Mouse (Mus musculus) forebrain, embryonic 14.5 days (tissue): Measurements from ENCODE around the gene Ndufaf1. TPM values are rescaled to one million over a fixed set of nuclear protein-coding genes. Genes with fewer than 3 reads are reported as not detected.
A peak's percentile ranks its signal among the peaks of the same experiment; 100 is the strongest.

Experiments used
- ATAC-seq: fragments of 200-750 bp; cut with Nextera tagmentation; 2 replicates; pipeline ENCODE4 v1.8.0; 2017; ENCODE audit warnings: mild to moderate bottlenecking, moderate library complexity
- DNase-seq: peaks from one replicate; pipeline ENCODE4 v3.0.0-alpha.2; 2015; ENCODE audit warnings: low spot score
- H3K27ac ChIP-seq: fragments of 300-500 bp; sonication (generic); 2 replicates; pipeline ENCODE4 v1.5.1; 2014; ENCODE audit warnings: low read depth, mild to moderate bottlenecking, control low read depth, low read length, moderate library complexity
- H3K27me3 ChIP-seq: fragments of 300-500 bp; sonication (generic); replicated peaks from 2 replicates; pipeline ENCODE4 v1.6.1; 2014; ENCODE audit warnings: low read length, control low read depth, mixed read lengths; ENCODE audit not compliant: control insufficient read depth, insufficient read depth
- H3K36me3 ChIP-seq: fragments of 300-500 bp; sonication (generic); 2 replicates; pipeline ENCODE4 v1.6.1; 2014; ENCODE audit warnings: low read length, control low read depth; ENCODE audit not compliant: control insufficient read depth, insufficient read depth
- H3K4me1 ChIP-seq: fragments of 300-500 bp; sonication (generic); 2 replicates; pipeline ENCODE4 v1.6.1; 2014; ENCODE audit warnings: antibody characterized with exemption, low read length, control low read depth; ENCODE audit not compliant: control insufficient read depth, insufficient read depth
- H3K4me2 ChIP-seq: fragments of 300-500 bp; sonication (generic); 2 replicates; pipeline ENCODE4 v1.6.1; 2014; ENCODE audit warnings: mild to moderate bottlenecking, control low read depth, low read length
- H3K4me3 ChIP-seq: fragments of 300-500 bp; sonication (generic); 2 replicates; pipeline ENCODE4 v1.5.1; 2014; ENCODE audit warnings: low read depth, low read length, control low read depth
- H3K9ac ChIP-seq: fragments of 300-500 bp; sonication (generic); 2 replicates; pipeline ENCODE4 v1.6.1; 2014; ENCODE audit warnings: mild to moderate bottlenecking, low read length, control low read depth, moderate library complexity
- H3K9me3 ChIP-seq: fragments of 300-500 bp; sonication (generic); replicated peaks from 2 replicates; pipeline ENCODE4 v1.6.1; 2016; ENCODE audit warnings: low read length, control low read depth, mixed read lengths; ENCODE audit not compliant: control insufficient read depth
- WGBS: fragments of 180-500 bp; shearing (Covaris S2); extraction: QIAGEN DNeasy Blood & Tissue Kit; methylation state at CpG from one replicate; pipeline ENCODE4 v1.1.7; 2014; 5-methylcytosine and 5-hydroxymethylcytosine counted together
- polyA plus RNA-seq: library from polyadenylated mRNA; unstranded; fragments of >200 nt; fragmentation: Nextera tagmentation; extraction: Ambion mirVana; gene quantifications from 2 replicates; pipeline ENCODE4 v1.2.1, GENCODE M21; 2014

The Ndufaf1 gene
- 36.7 and 37.6 TPM in 2 replicates for polyA plus RNA-seq

DNA sequence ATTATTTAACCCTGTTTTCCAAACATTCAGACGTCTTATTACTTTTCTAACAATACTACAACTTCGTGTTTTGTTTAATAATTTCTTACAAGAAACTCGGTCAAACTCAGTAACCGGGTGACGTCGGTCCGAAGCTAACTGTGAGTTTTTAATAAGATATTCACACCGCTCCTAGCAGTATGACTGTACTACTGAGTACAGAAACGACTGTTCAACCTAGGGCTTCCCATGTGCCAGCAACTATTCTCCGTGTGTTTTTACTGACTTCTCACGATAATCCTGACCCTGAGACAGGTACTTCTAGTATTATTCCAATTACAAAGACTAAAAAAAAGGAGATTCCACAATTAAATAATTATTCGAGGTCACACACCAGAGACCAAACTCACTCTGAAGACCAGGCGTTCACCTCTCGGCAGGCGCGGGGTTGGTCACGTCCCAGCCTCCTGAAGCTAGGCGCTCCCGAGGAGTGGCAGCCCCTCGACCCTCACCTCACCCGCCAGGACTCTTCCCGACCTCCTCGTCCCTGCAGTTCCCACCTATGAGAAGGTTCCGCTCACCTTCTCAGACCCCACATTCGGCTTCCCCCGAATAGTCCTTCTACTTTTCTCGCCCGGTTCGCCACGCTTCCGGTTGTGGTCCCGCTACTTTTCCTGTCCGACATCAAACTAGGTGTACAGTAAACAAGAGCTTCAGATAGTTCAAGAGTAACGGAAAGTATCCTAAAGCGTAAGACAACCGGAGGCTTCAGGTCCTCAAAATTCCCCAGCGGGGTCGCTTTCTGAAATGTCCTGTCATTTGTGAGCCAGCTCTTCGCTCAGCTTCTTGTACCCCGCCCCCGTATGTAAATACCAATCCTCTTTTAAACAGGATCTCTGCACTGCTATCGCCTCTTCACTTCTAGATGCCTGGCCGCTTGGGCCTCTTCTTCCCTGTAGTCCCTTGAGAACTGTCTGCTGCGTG, at the start of gene Ndufaf1:
Gene Ndufaf1, minus strand, starts transcription at position 608 of the 963 bp plus-strand sequence.
- peak; percentile 82 for DNase-seq
- H3K4me2 ChIP-seq = peak within 1 kb of the TSS; percentile 75
- H3K4me1 ChIP-seq = peaks cover 2% of the 10 kb centered on the region; the same call in 1 of the 2 replicates
- H3K9ac ChIP-seq = peak within 1 kb of the TSS; percentile 76
- H3K9me3 ChIP-seq = no peaks in the 10 kb centered on the region
- H3K27me3 ChIP-seq = no peaks in the 10 kb centered on the region
- peak; percentile 88 for ATAC-seq
- H3K4me3 ChIP-seq = peak within 1 kb of the TSS; percentile 71
- H3K36me3 ChIP-seq = peaks cover 19% of the 10 kb centered on the region
- no peak within 1 kb of the TSS for H3K27ac ChIP-seq
- 1% methylated on average over 44 of the region's 44 CpGs for WGBS

DNA sequence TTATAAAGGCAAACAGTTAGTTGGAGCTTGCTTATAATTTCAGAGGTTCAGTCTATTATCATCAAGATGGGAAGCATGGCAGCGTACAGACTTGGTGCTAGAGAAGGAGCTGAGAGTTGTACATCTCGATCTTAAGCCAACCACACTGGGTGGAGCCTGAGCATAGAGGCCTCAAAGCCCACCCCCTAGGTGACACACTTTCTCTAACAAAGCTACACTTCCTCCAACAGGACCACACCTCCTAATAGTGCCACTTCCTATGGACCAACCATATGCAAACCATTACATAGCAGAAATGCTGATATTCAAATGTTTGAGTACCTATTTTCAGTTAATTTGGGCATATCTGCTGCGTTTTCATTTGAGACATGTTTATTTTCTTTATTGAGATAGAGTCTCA, 47.4 kb upstream of the Ndufaf1 start:
- no peak overlapping the region for H3K4me3 ChIP-seq
- peaks cover 61% of the 10 kb centered on the region for H3K36me3 ChIP-seq
- H3K9ac ChIP-seq = no peak overlapping the region
- WGBS = 91% methylated on average over 3 of the region's 3 CpGs
- no peak overlapping the region for H3K27ac ChIP-seq
- ATAC-seq = no peak
- H3K27me3 ChIP-seq = no peaks in the 10 kb centered on the region
- no peaks in the 10 kb centered on the region for H3K9me3 ChIP-seq
- DNase-seq = no peak
- H3K4me1 ChIP-seq = no peaks in the 10 kb centered on the region
- no peak overlapping the region for H3K4me2 ChIP-seq

DNA sequence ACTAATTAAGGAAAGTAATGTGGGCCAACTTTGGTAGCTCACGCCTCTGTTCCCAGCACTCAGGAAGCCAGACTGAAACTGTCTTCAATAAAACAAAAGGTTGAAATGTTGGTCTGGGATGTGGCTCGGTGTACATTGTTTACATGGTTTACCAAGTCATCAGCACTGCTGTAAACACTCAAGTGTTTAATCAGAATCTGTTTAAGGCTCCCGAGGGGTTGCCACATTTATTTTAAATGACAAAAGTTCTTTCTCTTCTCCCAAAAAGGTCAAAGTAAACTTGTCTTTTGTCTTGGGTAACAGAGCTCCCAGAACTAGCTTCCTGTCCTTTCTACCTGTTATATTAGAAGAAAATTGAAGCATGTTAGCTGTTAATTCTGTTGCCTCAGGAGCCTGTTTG, 45.0 kb upstream of the Ndufaf1 start:
- H3K4me2 ChIP-seq = no peak overlapping the region
- DNase-seq (no peak), ATAC-seq (no peak)
- WGBS = 87% methylated on average over 3 of the region's 3 CpGs
- no peak overlapping the region for H3K9ac ChIP-seq
- H3K27me3 ChIP-seq = no peaks in the 10 kb centered on the region
- H3K36me3 ChIP-seq = peaks cover 61% of the 10 kb centered on the region
- H3K27ac ChIP-seq = no peak overlapping the region
- no peak overlapping the region for H3K4me3 ChIP-seq
- H3K4me1 ChIP-seq = no peaks in the 10 kb centered on the region
- no peaks in the 10 kb centered on the region for H3K9me3 ChIP-seq

DNA sequence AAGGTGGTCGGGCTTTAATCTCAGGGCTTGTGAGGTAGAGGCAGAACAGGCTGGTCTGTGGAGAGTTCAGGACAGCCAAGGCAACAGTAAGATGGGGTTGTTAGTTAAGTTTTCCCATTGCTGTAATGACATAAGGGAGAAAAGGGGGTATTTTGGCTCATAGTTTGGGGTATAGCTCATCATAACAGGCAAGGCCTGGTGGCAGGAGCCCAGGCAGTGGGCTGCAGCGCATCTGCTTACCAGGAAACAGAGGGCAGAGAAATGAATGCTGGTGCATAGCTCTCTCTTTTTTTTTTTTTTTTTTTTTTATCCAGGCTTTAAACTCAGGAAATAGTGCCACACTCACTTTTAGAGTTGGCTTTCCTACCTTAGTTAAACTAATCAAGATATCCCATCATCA, 40.5 kb upstream of the Ndufaf1 start:
- no peak overlapping the region for H3K9ac ChIP-seq
- no peaks in the 10 kb centered on the region for H3K27me3 ChIP-seq
- WGBS = 93% methylated on average over 2 of the region's 2 CpGs
- no peak overlapping the region for H3K27ac ChIP-seq
- no peak for DNase-seq
- H3K4me2 ChIP-seq = no peak overlapping the region
- H3K36me3 ChIP-seq = peaks cover 44% of the 10 kb centered on the region
- H3K9me3 ChIP-seq = no peaks in the 10 kb centered on the region
- no peak overlapping the region for H3K4me3 ChIP-seq
- no peaks in the 10 kb centered on the region for H3K4me1 ChIP-seq
- ATAC-seq = no peak

DNA sequence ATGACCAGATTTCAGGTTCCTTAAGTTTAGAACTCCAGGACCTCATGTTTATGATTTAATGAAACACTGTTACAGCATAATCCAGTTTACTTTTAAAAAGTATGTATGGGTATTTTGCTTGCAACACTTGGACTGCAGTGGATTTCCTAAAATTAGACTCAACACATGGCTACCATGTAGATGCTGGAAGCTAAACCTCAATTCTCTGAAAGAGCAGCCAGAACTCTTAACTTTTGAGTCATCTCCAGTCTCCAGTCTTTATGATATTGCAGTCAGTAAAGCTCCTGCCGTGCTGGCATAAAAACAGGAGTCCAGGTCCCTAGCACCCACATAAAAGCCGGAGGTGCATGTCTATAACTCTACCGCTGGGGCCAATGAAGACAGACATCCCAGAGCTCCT, 37.3 kb upstream of the Ndufaf1 start:
- H3K4me2 ChIP-seq = no peak overlapping the region
- no peak for DNase-seq
- no peaks in the 10 kb centered on the region for H3K27me3 ChIP-seq
- ATAC-seq = no peak
- 98% methylated on average over 3 of the region's 3 CpGs for WGBS
- H3K9ac ChIP-seq = no peak overlapping the region
- no peak overlapping the region for H3K4me3 ChIP-seq
- no peak overlapping the region for H3K27ac ChIP-seq
- no peaks in the 10 kb centered on the region for H3K4me1 ChIP-seq
- H3K9me3 ChIP-seq = no peaks in the 10 kb centered on the region
- H3K36me3 ChIP-seq = peaks cover 25% of the 10 kb centered on the region

DNA sequence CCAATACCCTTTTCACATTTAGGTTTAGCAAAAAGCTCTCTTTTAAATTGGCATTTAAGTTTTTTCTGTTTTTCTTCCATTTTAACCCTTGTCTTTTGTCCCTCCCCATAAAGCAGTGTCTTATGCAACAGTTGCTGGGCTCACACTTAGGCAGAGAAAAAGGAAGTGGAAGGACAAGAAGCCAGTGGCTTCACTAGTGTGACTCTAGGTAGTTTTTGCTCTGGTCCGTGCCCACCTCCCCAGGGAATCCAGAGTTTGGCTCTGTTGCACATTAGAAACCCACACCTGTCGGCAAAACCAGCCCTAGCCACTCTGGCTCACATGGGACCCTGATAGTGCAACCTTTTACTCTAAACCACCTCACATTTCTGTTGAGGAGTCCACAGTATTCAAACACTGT, 35.8 kb upstream of the Ndufaf1 start:
- H3K36me3 ChIP-seq = peaks cover 26% of the 10 kb centered on the region
- DNase-seq (no peak), ATAC-seq (no peak)
- no peaks in the 10 kb centered on the region for H3K9me3 ChIP-seq
- WGBS = 82% methylated on average over 2 of the region's 2 CpGs
- no peak overlapping the region for H3K9ac ChIP-seq
- no peak overlapping the region for H3K4me3 ChIP-seq
- H3K27me3 ChIP-seq = no peaks in the 10 kb centered on the region
- no peaks in the 10 kb centered on the region for H3K4me1 ChIP-seq
- no peak overlapping the region for H3K27ac ChIP-seq
- H3K4me2 ChIP-seq = no peak overlapping the region

DNA sequence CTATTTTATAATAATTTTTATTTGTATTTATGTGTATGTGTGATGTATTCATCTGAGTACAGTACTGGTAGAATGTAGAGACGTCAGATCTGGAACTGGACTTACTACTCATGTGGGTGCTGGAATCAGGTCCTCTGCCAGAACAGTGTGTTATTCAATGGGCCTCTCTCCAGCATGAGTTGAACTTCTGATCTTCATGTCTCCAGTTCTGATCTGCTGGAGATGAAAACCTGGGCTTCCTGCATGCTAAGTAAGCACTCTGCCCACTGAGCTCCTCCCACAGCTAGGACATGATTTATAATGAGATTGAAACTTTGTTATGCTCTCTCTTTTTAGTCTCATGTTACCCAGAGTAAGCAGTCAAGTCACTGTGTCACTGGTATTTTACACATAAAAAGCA, 33.5 kb upstream of the Ndufaf1 start:
- Histone ChIP-seq H3K27me3 (no peaks in the 10 kb centered on the region), H3K9me3 (no peaks in the 10 kb centered on the region), H3K4me2 (no peak overlapping the region), H3K4me3 (no peak overlapping the region), H3K36me3 (peaks cover 18% of the 10 kb centered on the region; the same call in 1 of the 2 replicates), H3K9ac (no peak overlapping the region), H3K4me1 (no peaks in the 10 kb centered on the region), H3K27ac (no peak overlapping the region)
- WGBS = 83% methylated on average over 1 of the region's 1 CpGs
- DNase-seq = no peak
- no peak for ATAC-seq

DNA sequence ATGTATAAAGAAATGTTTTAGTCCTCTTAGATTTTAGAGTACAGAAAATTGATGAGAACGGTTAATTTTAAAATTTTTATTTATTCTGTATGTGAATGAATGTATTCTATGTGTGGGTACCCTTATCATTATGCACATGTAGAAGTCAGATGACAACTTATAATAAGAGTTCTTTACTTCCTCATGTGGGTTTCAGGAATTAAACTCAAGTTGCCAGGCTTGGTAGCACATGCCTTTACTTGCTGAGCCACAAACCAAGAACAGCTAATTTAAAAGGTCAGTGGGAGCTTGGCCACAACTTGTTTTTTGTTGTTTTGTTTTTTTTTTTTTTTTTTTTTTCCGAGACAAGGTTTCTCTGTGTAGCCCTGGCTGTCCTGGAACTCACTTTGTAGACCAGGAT, 32.2 kb upstream of the Ndufaf1 start:
- Histone ChIP-seq H3K27ac (no peak overlapping the region), H3K9ac (no peak overlapping the region), H3K4me3 (no peak overlapping the region), H3K4me2 (no peak overlapping the region), H3K36me3 (peaks cover 11% of the 10 kb centered on the region; the same call in 1 of the 2 replicates), H3K9me3 (no peaks in the 10 kb centered on the region), H3K27me3 (no peaks in the 10 kb centered on the region), H3K4me1 (no peaks in the 10 kb centered on the region)
- 90% methylated on average over 2 of the region's 2 CpGs for WGBS
- DNase-seq (no peak), ATAC-seq (no peak)
